Mouse (Mus musculus): ENCODE data around the gene Dctpp1.

GRCm38 (mm10) chr7:127253821-127254769, 6.4 kb downstream of the Dctpp1 start:
- TF ChIP-seq FLI1 (IDR thresholded peaks at IDR 0.05; ENCODE audit: low read length) = no peak
- no peak for TF ChIP-seq GATA1 (IDR thresholded peaks at IDR 0.05; ENCODE audit: borderline replicate concordance, low read length)

All from megakaryocyte, embryonic 14.5 days (primary cell).